Comparison of ENCODE assay signal across 20 mouse cellular contexts in genomic region chr9:62028072-62028471, GRCm38 (mm10).
"Had no signal": no experiment of that assay in that cellular context is flagged by ENCODE, and none has a peak within 500 bp of the region (broad histone marks: within the 10 kb centered on the region; RNA-seq: fewer than 3 reads in every experiment).

No protein-coding gene starts in this region.

- H3K36me3 ChIP-seq: midbrain, embryonic 10.5 days; midbrain, embryonic 13.5 days; midbrain, embryonic 15.5 days; neural tube, embryonic 13.5 days; neural tube, embryonic 15.5 days; stomach, embryonic 15.5 days had no signal

- DNase-seq: lung, adult 18-20 months; lung, embryonic 14.5 days; lung, postnatal 10 days; lung, postnatal 4 days; retina, postnatal 1 day; right cerebral cortex, postnatal 25 days; right cerebral cortex, postnatal 4 days; spleen, adult 18-20 months; thymus, adult 18-20 months; thymus, postnatal 14 days; thymus, postnatal 36 days had no signal

- H3K4me3 ChIP-seq: midbrain, embryonic 10.5 days; midbrain, embryonic 13.5 days; midbrain, embryonic 15.5 days; myocyte; neural tube, embryonic 13.5 days; neural tube, embryonic 15.5 days; stomach, embryonic 15.5 days had no signal

- H3K27ac ChIP-seq: liver, embryonic 14.5 days; midbrain, embryonic 10.5 days; midbrain, embryonic 13.5 days; midbrain, embryonic 15.5 days; neural tube, embryonic 13.5 days; neural tube, embryonic 15.5 days; stomach, embryonic 15.5 days; stomach, postnatal 0 days had no signal

- H3K9ac ChIP-seq: liver, embryonic 14.5 days; lung, embryonic 14.5 days; midbrain, embryonic 13.5 days; midbrain, embryonic 15.5 days; neural tube, embryonic 13.5 days; neural tube, embryonic 15.5 days; stomach, embryonic 15.5 days had no signal

- H3K4me2 ChIP-seq: lung, embryonic 14.5 days; midbrain, embryonic 13.5 days; midbrain, embryonic 15.5 days; neural tube, embryonic 13.5 days; neural tube, embryonic 15.5 days; stomach, embryonic 15.5 days had no signal

- ATAC-seq: midbrain, embryonic 13.5 days; midbrain, embryonic 15.5 days had no signal

- H3K9me3 ChIP-seq: midbrain, embryonic 10.5 days; midbrain, embryonic 13.5 days; midbrain, embryonic 15.5 days; neural tube, embryonic 13.5 days; neural tube, embryonic 15.5 days; stomach, embryonic 15.5 days had no signal
